Mouse (Mus musculus): ENCODE measurements around the gene Zfp512b. TPM values are rescaled to one million over a fixed set of nuclear protein-coding genes. Genes with fewer than 3 reads are reported as not detected.

The Zfp512b gene
- polyA plus RNA-seq, 1 experiment from 2014 or later = 30.0 TPM

DNA sequence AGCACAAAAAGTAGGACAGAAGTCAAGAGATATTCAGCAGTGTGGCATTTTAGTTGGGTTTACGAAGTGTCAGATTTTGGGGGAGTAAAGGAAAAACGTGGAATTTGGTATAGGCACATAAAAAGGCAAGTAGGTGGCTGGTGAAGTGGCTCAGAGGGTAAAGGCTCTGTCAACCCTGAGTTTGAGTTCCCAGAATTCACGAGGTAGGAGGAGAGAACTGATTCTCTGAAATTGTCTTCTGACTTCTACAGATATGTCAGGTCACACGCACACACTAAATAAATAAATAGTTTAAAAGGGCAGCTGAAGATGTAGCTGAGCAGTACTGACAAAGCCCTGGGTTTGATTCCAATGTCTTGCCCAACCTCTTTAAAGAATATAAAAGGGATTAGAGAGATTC, 9.8 kb upstream of the Zfp512b start:
- 75% methylated on average over 4 of the region's 4 CpGs for WGBS
- H3K27ac ChIP-seq = no peak overlapping the region
- DNase-seq (ENCODE audit: low spot score) (no peak), ATAC-seq (replicated peaks; ENCODE audit: low FRiP score, low read depth) (no peak)
- no peaks in the 10 kb centered on the region for H3K36me3 ChIP-seq (ENCODE audit: insufficient read depth, low read length)
- TF ChIP-seq CTCF (IDR thresholded peaks at IDR 0.05; ENCODE audit: low read depth) = no peak
- H3K4me1 ChIP-seq (replicated peaks; ENCODE audit: insufficient read depth, low read length) = peaks cover 13% of the 10 kb centered on the region
- no peak overlapping the region for H3K4me3 ChIP-seq (replicated peaks; ENCODE audit: low read depth, low read length)
- H3K9ac ChIP-seq (ENCODE audit: low read depth, low read length) = peak overlapping the region; percentile 91; the same call in 1 of the 2 replicates
- no peaks in the 10 kb centered on the region for H3K27me3 ChIP-seq (ENCODE audit: insufficient read depth, low read length)
- no peaks in the 10 kb centered on the region for H3K9me3 ChIP-seq (replicated peaks; ENCODE audit: low read length)
- peak overlapping the region; percentile 84 for H3K4me2 ChIP-seq (ENCODE audit: low read length)

- Histone ChIP-seq H3K36me3 (ENCODE audit: insufficient read depth, low read length) (no peaks in the 10 kb centered on the region), H3K9me3 (replicated peaks; ENCODE audit: low read length) (no peaks in the 10 kb centered on the region), H3K27me3 (ENCODE audit: insufficient read depth, low read length) (no peaks in the 10 kb centered on the region), H3K4me3 (replicated peaks; ENCODE audit: low read depth, low read length) (peak overlapping the region; percentile 89), H3K9ac (ENCODE audit: low read depth, low read length) (peak overlapping the region; percentile 91), H3K4me1 (replicated peaks; ENCODE audit: insufficient read depth, low read length) (peaks cover 13% of the 10 kb centered on the region), H3K4me2 (ENCODE audit: low read length) (peak overlapping the region; percentile 84), H3K27ac (no peak overlapping the region; the same call in 1 of the 2 replicates)
- DNase-seq (ENCODE audit: low spot score) (no peak), ATAC-seq (replicated peaks; ENCODE audit: low FRiP score, low read depth) (no peak)
- no peak for TF ChIP-seq CTCF (IDR thresholded peaks at IDR 0.05; ENCODE audit: low read depth)
- 29% methylated on average over 10 of the region's 10 CpGs for WGBS
Observed at GRCm38 (mm10) chr2:181601751-181602145, 9.1 kb upstream of the Zfp512b start.

- WGBS = under 1% methylated on average over 57 of the region's 57 CpGs
- peak overlapping the region; percentile 89 for H3K4me3 ChIP-seq (replicated peaks; ENCODE audit: low read depth, low read length)
- DNase-seq (ENCODE audit: low spot score) (peak; percentile 99), ATAC-seq (replicated peaks; ENCODE audit: low FRiP score, low read depth) (peak; percentile 93)
- TF ChIP-seq CTCF (IDR thresholded peaks at IDR 0.05; ENCODE audit: low read depth) = 0 out of 2 replicates have a peak, but pooled peaks have one; percentile 1
- H3K4me1 ChIP-seq (replicated peaks; ENCODE audit: insufficient read depth, low read length) = peaks cover 13% of the 10 kb centered on the region
- peak overlapping the region; percentile 91 for H3K9ac ChIP-seq (ENCODE audit: low read depth, low read length)
- H3K4me2 ChIP-seq (ENCODE audit: low read length) = peak overlapping the region; percentile 84
- peak overlapping the region; percentile 89 for H3K27ac ChIP-seq
- no peaks in the 10 kb centered on the region for H3K36me3 ChIP-seq (ENCODE audit: insufficient read depth, low read length)
- H3K27me3 ChIP-seq (ENCODE audit: insufficient read depth, low read length) = no peaks in the 10 kb centered on the region
- H3K9me3 ChIP-seq (replicated peaks; ENCODE audit: low read length) = no peaks in the 10 kb centered on the region
Observed at GRCm38 (mm10) chr2:181600828-181601750, 8.5 kb upstream of the Zfp512b start.

DNA sequence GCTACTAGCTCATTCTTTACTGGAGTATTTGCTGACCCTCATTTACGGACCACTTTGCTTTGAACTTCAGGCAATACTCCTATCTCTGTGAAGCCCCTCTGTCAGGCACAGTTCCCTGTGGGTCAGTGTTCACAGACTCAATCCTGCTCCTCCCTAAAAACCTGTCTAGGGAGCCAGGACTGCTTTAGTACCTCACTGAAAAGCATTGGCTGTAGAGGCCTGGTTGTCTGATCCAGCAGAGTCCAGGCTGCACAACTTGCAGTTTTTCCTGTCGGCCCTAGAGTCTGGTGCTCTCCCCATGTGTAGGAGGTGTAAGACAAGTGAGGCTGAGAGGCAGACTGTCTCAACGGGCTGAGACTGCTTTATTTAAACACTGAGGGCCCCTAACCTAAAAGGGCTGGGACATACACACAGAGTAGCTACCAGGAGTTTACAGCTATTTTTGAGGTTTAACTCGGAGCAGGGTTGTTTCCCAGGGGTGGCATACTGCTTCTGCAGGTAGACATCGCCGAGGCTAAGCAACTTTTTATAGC, 7.7 kb upstream of the Zfp512b start:
- no peaks in the 10 kb centered on the region for H3K9me3 ChIP-seq (replicated peaks; ENCODE audit: low read length)
- H3K9ac ChIP-seq (ENCODE audit: low read depth, low read length) = peak overlapping the region; percentile 91; the same call in 1 of the 2 replicates
- peak overlapping the region; percentile 89 for H3K4me3 ChIP-seq (replicated peaks; ENCODE audit: low read depth, low read length)
- ATAC-seq (replicated peaks; ENCODE audit: low FRiP score, low read depth) (no peak), DNase-seq (ENCODE audit: low spot score) (no peak)
- WGBS = 46% methylated on average over 6 of the region's 6 CpGs
- H3K4me1 ChIP-seq (replicated peaks; ENCODE audit: insufficient read depth, low read length) = peaks cover 13% of the 10 kb centered on the region
- H3K4me2 ChIP-seq (ENCODE audit: low read length) = peak overlapping the region; percentile 84
- H3K27ac ChIP-seq = peak overlapping the region; percentile 89
- H3K27me3 ChIP-seq (ENCODE audit: insufficient read depth, low read length) = no peaks in the 10 kb centered on the region
- no peak for TF ChIP-seq CTCF (IDR thresholded peaks at IDR 0.05; ENCODE audit: low read depth)
- no peaks in the 10 kb centered on the region for H3K36me3 ChIP-seq (ENCODE audit: insufficient read depth, low read length)

DNA sequence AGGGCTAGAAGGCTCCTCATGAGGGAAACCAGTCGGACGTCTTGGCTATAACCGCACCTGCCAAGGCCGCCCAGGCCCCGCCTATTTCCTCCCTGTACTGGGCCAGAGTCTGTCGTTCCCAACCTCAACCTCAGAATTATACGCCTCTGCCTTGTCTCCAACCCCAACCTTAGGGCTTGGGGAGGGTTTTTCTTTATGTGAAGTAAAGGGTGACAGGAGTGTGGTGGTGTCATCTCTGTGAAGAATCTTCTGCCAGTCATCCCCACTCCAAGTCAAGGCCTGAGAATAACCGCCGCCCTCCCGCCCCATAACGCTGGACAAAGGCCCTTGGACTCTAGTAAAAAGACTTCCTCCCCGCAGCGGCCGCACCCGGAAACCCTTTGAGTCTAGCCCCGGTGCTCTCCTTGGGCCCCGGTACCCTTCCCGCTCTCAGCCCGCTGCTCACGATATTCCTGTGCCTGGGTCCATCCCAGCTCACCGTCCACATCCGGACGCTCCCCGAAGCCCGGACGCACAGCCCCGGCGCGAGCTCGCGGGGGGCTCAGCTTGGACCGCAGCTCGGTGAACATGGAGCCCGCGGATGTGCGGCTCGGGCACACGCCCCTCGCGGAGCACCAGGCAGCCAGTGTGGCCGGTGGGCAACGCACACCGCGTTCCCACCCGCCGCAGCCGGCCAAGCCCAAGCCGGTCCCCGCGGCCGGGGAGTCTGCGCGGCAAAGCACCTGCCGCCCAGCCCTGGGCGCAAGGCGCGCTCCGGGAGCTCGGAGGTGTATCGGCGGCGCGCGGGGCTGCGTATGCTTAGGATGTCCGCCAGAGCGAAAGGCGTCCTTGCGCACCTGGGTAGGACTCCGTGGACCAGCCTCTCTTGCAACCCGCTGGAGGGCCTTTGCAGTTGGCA, 6.1 kb upstream of the Zfp512b start, which contains the start of gene Samd10:
TSS of gene Samd10 (minus strand) at position 759 of the 898 bp plus-strand sequence.
- no peaks in the 10 kb centered on the region for H3K27me3 ChIP-seq (ENCODE audit: insufficient read depth, low read length)
- peak within 1 kb of the TSS; percentile 83 for H3K9ac ChIP-seq (ENCODE audit: low read depth, low read length)
- peak within 1 kb of the TSS; percentile 97 for H3K4me2 ChIP-seq (ENCODE audit: low read length)
- peak within 1 kb of the TSS; percentile 70 for H3K4me3 ChIP-seq (replicated peaks; ENCODE audit: low read depth, low read length)
- no peaks in the 10 kb centered on the region for H3K36me3 ChIP-seq (ENCODE audit: insufficient read depth, low read length)
- no peaks in the 10 kb centered on the region for H3K9me3 ChIP-seq (replicated peaks; ENCODE audit: low read length)
- WGBS = 2% methylated on average over 70 of the region's 71 CpGs
- peaks cover 13% of the 10 kb centered on the region for H3K4me1 ChIP-seq (replicated peaks; ENCODE audit: insufficient read depth, low read length)
- ATAC-seq (replicated peaks; ENCODE audit: low FRiP score, low read depth) = peak; percentile 26
- H3K27ac ChIP-seq = peak within 1 kb of the TSS; percentile 92
- TF ChIP-seq CTCF (IDR thresholded peaks at IDR 0.05; ENCODE audit: low read depth) = no peak
- DNase-seq (ENCODE audit: low spot score) = peak; percentile 61

Data from kidney, postnatal 0 days (tissue).